Mouse (Mus musculus): Measurements from ENCODE around the gene Ptprn2. TPM values are rescaled to one million over a fixed set of nuclear protein-coding genes. Genes with fewer than 3 reads are reported as not detected.
A peak's percentile ranks its signal among the peaks of the same experiment; 100 is the strongest.

The Ptprn2 gene
- polyA plus RNA-seq, 1 experiment, result 0.37 TPM

DNA sequence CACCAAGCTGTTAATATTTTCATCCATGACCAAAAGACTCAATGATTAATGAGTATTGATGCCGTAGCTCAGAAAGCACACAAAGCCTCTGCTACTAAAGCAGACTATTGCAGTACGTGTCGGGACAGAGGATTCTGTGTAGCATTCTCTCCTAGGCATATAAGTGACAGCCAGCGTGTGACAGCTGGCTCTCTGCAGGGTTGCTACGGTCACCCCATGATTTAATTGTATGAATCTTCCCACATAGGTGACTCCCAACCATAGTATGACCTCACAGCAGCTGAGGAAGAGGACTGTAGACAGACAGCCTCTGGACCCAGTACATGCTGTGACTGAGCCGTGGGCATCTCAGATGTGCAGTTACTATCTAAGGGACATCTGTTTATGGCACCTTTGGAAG is 114.5 kb downstream of the Ptprn2 start:
- Histone ChIP-seq H3K27me3 (ENCODE audit: control insufficient read depth, insufficient read depth, low read length, poor library complexity, severe bottlenecking) (no peaks in the 10 kb centered on the region), H3K4me3 (ENCODE audit: low read depth, low read length) (no peak overlapping the region), H3K9me3 (replicated peaks; ENCODE audit: control insufficient read depth, insufficient read depth, low read length, poor library complexity, severe bottlenecking) (no peaks in the 10 kb centered on the region), H3K4me1 (ENCODE audit: control insufficient read depth, insufficient read depth, low read length) (no peaks in the 10 kb centered on the region), H3K36me3 (ENCODE audit: control insufficient read depth, insufficient read depth, low read length, poor library complexity, severe bottlenecking) (no peaks in the 10 kb centered on the region), H3K9ac (ENCODE audit: low read depth, poor library complexity, severe bottlenecking) (no peak overlapping the region), H3K27ac (ENCODE audit: insufficient read depth, low read length) (no peak overlapping the region)
- TF ChIP-seq POLR2A (IDR thresholded peaks at IDR 0.05; ENCODE audit: insufficient read depth, low read length), result no peak
- no peak for TF ChIP-seq CTCF (IDR thresholded peaks at IDR 0.05; ENCODE audit: low read depth, low read length)
- TF ChIP-seq EP300 (IDR thresholded peaks at IDR 0.05; ENCODE audit: insufficient read depth, low read depth, low read length), result no peak

DNA sequence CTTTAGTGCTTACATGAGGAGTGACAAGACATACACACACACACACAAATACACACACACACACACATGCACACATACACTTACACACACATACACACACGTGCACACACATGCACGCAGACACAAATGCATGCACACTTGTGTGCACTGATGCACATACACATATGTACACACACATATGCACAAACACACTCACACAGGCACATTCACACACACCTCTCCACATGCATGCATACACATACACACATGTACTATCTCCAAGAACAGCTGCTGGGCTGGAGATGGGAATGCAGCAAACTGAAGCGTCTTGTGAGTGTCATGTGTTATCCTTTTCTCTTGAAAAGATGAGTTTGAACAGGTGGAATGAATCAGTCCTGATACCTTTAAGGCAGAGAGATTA is 115.9 kb downstream of the Ptprn2 start:
- no peak for TF ChIP-seq POLR2A (IDR thresholded peaks at IDR 0.05; ENCODE audit: insufficient read depth, low read length)
- no peak for TF ChIP-seq CTCF (IDR thresholded peaks at IDR 0.05; ENCODE audit: low read depth, low read length)
- no peak for TF ChIP-seq EP300 (IDR thresholded peaks at IDR 0.05; ENCODE audit: insufficient read depth, low read depth, low read length)
- Histone ChIP-seq H3K9ac (ENCODE audit: low read depth, poor library complexity, severe bottlenecking) (no peak overlapping the region), H3K4me3 (ENCODE audit: low read depth, low read length) (no peak overlapping the region), H3K27me3 (ENCODE audit: control insufficient read depth, insufficient read depth, low read length, poor library complexity, severe bottlenecking) (no peaks in the 10 kb centered on the region), H3K36me3 (ENCODE audit: control insufficient read depth, insufficient read depth, low read length, poor library complexity, severe bottlenecking) (no peaks in the 10 kb centered on the region), H3K9me3 (replicated peaks; ENCODE audit: control insufficient read depth, insufficient read depth, low read length, poor library complexity, severe bottlenecking) (no peaks in the 10 kb centered on the region), H3K4me1 (ENCODE audit: control insufficient read depth, insufficient read depth, low read length) (no peaks in the 10 kb centered on the region), H3K27ac (ENCODE audit: insufficient read depth, low read length) (no peak overlapping the region)

DNA sequence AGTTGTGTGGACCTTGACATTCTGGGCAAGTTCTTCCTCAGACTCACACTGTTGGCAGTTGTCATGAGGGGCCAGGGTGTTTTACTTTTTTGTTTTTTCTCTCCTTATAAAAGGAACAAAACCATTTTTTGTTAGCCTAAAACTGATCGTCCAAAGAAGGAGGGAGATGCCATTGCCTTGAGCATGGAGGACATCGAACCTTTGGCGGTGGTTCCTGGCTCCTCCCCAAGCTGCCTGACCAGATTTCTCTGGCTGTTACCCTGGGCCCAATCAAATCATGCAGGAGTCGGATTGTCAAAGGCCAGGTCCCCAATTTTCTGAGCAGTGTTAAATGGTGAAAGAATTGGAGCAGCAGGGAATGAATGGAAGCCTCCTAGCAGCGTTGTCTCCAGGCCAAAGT is 116.4 kb downstream of the Ptprn2 start:
- H3K9me3 ChIP-seq (replicated peaks; ENCODE audit: control insufficient read depth, insufficient read depth, low read length, poor library complexity, severe bottlenecking), result no peaks in the 10 kb centered on the region
- H3K4me1 ChIP-seq (ENCODE audit: control insufficient read depth, insufficient read depth, low read length), result no peaks in the 10 kb centered on the region

DNA sequence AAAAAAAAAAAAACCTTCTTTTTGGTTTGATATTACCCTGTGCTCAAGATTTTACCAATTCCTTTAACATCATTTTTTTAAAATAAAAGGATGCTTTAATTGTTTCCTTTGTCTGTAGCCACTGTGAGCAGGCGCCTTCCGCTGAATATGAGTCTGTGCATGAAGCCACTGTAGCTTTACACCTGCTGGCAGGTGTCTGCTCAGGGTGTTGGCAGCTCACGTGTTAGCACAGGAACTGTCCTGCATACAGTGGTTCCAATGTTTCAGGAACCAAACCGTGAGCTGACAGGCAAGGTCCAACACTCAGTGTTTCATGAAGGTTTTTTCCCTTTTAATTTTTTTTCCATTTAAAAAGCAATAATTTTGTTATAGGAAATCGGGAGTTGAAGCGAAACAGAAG is 123.1 kb downstream of the Ptprn2 start:
- H3K4me3 ChIP-seq (ENCODE audit: low read depth, low read length), result no peak overlapping the region
- no peaks in the 10 kb centered on the region for H3K4me1 ChIP-seq (ENCODE audit: control insufficient read depth, insufficient read depth, low read length)
- no peak overlapping the region for H3K27ac ChIP-seq (ENCODE audit: insufficient read depth, low read length)
- no peaks in the 10 kb centered on the region for H3K27me3 ChIP-seq (ENCODE audit: control insufficient read depth, insufficient read depth, low read length, poor library complexity, severe bottlenecking)
- no peaks in the 10 kb centered on the region for H3K36me3 ChIP-seq (ENCODE audit: control insufficient read depth, insufficient read depth, low read length, poor library complexity, severe bottlenecking)
- TF ChIP-seq EP300 (IDR thresholded peaks at IDR 0.05; ENCODE audit: insufficient read depth, low read depth, low read length), result no peak
- TF ChIP-seq CTCF (IDR thresholded peaks at IDR 0.05; ENCODE audit: low read depth, low read length), result no peak
- TF ChIP-seq POLR2A (IDR thresholded peaks at IDR 0.05; ENCODE audit: insufficient read depth, low read length), result no peak
- H3K9ac ChIP-seq (ENCODE audit: low read depth, poor library complexity, severe bottlenecking), result no peak overlapping the region
- H3K9me3 ChIP-seq (replicated peaks; ENCODE audit: control insufficient read depth, insufficient read depth, low read length, poor library complexity, severe bottlenecking), result no peaks in the 10 kb centered on the region

More for the DNA sequence above, 116.4 kb downstream of the Ptprn2 start:
- Histone ChIP-seq H3K27me3 (ENCODE audit: control insufficient read depth, insufficient read depth, low read length, poor library complexity, severe bottlenecking) (no peaks in the 10 kb centered on the region), H3K27ac (ENCODE audit: insufficient read depth, low read length) (no peak overlapping the region), H3K9ac (ENCODE audit: low read depth, poor library complexity, severe bottlenecking) (no peak overlapping the region), H3K36me3 (ENCODE audit: control insufficient read depth, insufficient read depth, low read length, poor library complexity, severe bottlenecking) (no peaks in the 10 kb centered on the region), H3K4me3 (ENCODE audit: low read depth, low read length) (no peak overlapping the region)
- TF ChIP-seq POLR2A (IDR thresholded peaks at IDR 0.05; ENCODE audit: insufficient read depth, low read length), result no peak
- no peak for TF ChIP-seq EP300 (IDR thresholded peaks at IDR 0.05; ENCODE audit: insufficient read depth, low read depth, low read length)
- no peak for TF ChIP-seq CTCF (IDR thresholded peaks at IDR 0.05; ENCODE audit: low read depth, low read length)

DNA sequence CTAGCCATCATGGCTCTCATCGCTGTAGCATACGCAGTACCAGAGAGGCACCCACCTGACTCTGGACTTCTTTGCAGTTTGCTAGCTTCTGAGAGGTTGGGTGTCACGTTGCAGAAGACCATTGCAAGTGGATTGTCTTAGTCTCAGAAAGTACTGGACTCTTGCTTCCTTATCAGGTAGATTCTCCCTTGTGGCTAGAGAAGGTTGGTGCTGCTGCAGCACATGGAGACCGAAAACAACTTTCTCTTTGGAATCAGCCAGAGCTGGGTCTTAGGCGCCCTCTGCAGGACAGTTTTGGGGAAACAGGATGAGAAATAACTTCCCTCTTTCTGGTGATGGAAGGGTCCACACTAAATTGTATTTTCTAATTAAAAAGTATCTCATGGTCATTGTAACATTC is 134.3 kb downstream of the Ptprn2 start:
- H3K36me3 ChIP-seq (ENCODE audit: control insufficient read depth, insufficient read depth, low read length, poor library complexity, severe bottlenecking), result no peaks in the 10 kb centered on the region
- no peaks in the 10 kb centered on the region for H3K9me3 ChIP-seq (replicated peaks; ENCODE audit: control insufficient read depth, insufficient read depth, low read length, poor library complexity, severe bottlenecking)
- no peak overlapping the region for H3K4me3 ChIP-seq (ENCODE audit: low read depth, low read length)
- TF ChIP-seq CTCF (IDR thresholded peaks at IDR 0.05; ENCODE audit: low read depth, low read length) (peak; percentile 57), EP300 (IDR thresholded peaks at IDR 0.05; ENCODE audit: insufficient read depth, low read depth, low read length) (no peak)
- H3K27ac ChIP-seq (ENCODE audit: insufficient read depth, low read length), result no peak overlapping the region
- no peak overlapping the region for H3K9ac ChIP-seq (ENCODE audit: low read depth, poor library complexity, severe bottlenecking)
- H3K27me3 ChIP-seq (ENCODE audit: control insufficient read depth, insufficient read depth, low read length, poor library complexity, severe bottlenecking), result no peaks in the 10 kb centered on the region; the same call in 1 of the 2 replicates
- H3K4me1 ChIP-seq (ENCODE audit: control insufficient read depth, insufficient read depth, low read length), result no peaks in the 10 kb centered on the region

DNA sequence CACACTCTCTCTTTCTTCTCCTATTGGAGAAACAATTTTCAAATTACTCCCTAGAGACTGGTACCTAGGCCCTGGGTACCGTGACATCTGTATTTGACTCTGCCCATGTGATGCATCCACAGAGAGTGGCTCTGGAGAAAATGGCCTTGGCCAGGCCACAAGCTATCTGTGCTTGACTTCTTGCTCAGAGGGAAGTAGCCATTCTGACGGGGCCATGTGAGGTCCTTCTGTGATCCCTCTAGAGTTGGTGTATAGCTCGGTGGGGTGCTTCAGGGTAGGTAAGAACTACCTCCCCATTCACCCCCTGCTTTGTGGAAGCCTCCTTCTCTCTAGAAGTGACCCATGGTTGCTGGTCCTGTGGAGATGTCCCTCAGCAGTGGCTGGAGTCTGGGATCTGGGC is 134.8 kb downstream of the Ptprn2 start:
- Histone ChIP-seq H3K4me3 (ENCODE audit: low read depth, low read length) (no peak overlapping the region), H3K27me3 (ENCODE audit: control insufficient read depth, insufficient read depth, low read length, poor library complexity, severe bottlenecking) (no peaks in the 10 kb centered on the region; the same call in 1 of the 2 replicates), H3K9me3 (replicated peaks; ENCODE audit: control insufficient read depth, insufficient read depth, low read length, poor library complexity, severe bottlenecking) (no peaks in the 10 kb centered on the region), H3K9ac (ENCODE audit: low read depth, poor library complexity, severe bottlenecking) (no peak overlapping the region), H3K36me3 (ENCODE audit: control insufficient read depth, insufficient read depth, low read length, poor library complexity, severe bottlenecking) (no peaks in the 10 kb centered on the region), H3K4me1 (ENCODE audit: control insufficient read depth, insufficient read depth, low read length) (no peaks in the 10 kb centered on the region), H3K27ac (ENCODE audit: insufficient read depth, low read length) (no peak overlapping the region)
- no peak for TF ChIP-seq POLR2A (IDR thresholded peaks at IDR 0.05; ENCODE audit: insufficient read depth, low read length)

Data from ES-Bruce4 (cell line).